Mouse (Mus musculus) G1E-ER4 (cell line): ENCODE results near the gene Cbarp. TPM values are rescaled to one million over a fixed set of nuclear protein-coding genes. Genes with fewer than 3 reads are reported as not detected.

Experiments
- GATA1 ChIP-seq: IDR thresholded peaks from one replicate; pipeline ENCODE4 v1.8.0; 2012; ENCODE audit warnings: low read length, inconsistent platforms
- polyA plus RNA-seq: library from polyadenylated mRNA; stranded (reverse); fragments of >175 nt; gene quantifications from 2 replicates; pipeline ENCODE4 v1.2.3, GENCODE M21; 2012

Gene Cbarp
- polyA plus RNA-seq, 1 experiment: 59.0 TPM

DNA sequence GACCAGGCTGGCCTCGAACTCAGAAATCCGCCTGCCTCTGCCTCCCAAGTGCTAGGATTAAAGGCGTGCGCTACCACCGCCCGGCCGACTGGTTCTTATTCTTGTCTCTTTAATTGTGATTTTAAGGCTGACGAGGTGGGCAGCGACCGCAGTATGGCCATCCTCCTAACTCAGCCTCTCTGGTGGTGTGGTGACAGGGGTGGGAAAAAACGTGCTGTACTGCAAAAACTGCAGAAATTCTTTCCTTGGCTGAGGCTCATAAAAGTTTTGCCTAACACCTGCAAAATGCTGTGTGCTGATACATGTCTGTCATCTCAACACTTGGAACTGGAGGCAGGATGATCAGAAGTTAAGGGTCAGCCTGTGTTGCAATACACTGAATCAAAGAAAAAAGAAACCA, 32.7 kb upstream of the Cbarp start:
- no peak for TF ChIP-seq GATA1

DNA sequence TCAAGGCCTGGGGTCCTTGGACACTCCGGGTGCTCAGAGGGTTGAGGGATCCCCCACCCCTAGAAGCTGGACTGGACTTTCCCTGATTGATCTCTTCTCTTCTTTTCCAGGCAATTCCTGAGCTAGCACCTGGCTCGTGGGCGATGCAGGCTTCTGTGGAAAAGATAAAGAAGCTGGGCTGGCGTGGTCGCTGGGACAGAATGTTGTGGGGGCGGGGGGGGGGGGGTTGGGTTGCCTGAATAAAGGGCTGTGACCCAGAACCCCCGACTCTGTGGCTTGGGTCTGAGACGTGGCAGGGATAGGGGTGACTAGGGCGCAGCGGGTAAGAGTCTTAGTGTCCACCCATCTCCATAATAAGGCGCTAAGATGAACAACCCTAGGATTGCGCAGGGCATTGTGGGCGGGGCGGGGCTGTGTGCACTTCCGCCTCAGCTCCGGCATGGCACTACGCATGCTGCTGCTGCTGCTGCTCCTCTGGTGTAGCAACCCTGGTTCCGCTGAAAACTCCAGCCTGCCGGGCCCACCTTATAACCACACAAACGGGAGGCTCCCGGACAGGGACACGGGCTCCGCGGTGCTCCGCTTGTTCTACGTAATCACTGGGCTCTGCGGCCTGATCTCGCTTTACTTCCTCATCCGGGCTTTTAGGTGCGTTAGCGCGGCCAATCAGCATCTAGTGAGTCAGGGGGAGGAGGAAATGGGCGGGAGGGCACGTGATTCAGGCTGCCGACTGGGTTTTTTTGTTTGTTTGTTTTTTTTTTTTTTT, 32.1 kb upstream of the Cbarp start, which contains the start of gene 1600002K03Rik:
TSS of gene 1600002K03Rik (plus strand) at position 418 of the 766 bp plus-strand sequence.
- no peak for TF ChIP-seq GATA1

DNA sequence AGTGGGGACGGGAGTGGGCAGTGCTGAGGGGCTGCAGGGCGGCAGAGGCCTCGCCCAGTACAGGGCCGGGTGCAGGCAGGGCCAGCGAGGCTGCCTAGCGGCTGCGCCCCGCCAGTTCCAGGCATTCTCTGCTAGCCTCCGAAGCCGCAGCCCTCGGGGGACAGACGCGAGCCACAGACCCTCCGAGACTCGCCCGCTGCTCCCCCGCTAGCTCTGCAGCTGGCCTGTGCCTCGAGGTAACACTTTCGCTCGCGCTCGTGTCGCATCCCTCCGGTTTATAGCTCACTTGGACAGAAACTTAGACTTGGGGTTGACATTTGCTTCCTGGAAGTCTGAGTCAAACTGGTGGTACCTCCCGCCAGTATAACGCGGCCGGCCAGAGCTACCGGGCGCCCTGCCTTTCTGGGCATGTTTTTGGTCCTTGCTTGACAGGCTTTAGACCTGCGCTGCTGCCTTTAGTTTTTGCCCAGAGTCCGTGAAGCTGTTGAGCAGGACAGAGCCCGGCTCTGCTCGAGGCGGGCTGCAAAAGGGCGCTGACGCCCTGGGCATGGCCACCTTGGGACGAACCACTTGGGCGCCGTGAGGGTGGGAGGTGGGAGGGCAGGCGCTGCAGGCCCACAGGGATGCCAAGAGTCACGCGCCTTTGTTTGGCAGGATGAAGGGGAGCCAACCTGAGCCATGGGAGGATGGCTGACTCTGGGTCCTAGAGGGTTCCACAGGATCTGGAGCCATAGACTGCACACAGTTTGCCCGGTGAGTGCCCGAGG, 31.3 kb upstream of the Cbarp start:
- TF ChIP-seq GATA1: no peak

DNA sequence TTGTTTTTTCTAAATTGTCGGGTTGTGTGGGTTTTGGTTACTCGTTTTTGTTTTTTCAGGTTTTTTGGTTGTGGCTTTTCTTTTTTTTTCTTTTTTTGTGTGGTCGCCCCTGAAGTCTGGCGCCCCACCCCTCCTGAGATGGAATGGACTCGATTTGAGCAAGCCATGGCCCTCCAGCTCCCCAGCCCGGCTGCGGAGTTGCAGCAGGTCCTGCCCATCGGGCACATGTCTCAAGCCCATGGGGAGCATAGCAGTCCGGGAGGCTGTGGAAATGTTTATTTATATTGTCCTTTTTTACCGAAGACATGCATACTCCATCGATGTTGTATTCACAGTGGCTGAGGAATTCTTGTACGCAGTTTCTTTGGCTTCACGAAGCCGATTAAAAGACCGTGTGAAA, 30.6 kb upstream of the Cbarp start:
- no peak for TF ChIP-seq GATA1

GRCm38 (mm10) chr10:80170601-80171021, 30.0 kb upstream of the Cbarp start:
- TF ChIP-seq GATA1: no peak

DNA sequence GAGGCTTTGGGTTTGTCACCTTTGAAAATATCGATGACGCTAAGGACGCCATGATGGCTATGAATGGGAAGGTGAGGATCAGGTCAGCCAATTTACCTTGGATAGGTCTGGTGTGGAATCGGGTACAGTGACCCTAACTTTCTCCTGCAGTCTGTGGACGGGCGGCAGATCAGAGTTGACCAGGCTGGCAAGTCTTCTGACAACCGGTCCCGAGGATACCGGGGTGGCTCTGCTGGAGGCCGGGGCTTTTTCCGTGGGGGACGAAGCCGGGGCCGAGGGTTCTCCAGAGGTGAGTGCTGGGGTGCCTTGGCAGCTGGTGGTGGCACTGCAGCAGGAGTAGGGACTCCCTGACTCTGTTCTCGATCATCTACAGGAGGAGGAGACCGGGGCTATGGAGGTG, 29.4 kb upstream of the Cbarp start:
- no peak for TF ChIP-seq GATA1

DNA sequence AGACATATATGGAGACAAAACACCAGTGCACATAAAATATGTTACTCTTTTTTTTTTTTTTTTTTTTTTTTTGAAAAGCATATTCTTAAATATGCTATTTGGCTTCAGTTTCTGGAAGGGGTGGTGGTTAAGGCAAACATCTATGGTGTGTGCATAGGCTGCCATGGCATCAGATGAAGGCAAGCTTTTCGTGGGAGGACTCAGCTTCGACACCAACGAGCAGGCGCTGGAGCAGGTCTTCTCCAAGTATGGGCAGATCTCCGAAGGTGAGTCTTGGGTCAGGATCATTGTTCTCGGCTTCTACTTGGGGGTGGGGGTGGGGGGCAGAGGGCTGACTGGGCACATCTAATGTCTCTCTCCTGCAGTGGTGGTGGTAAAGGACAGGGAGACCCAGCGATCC, 29.0 kb upstream of the Cbarp start:
- no peak for TF ChIP-seq GATA1

- no peak for TF ChIP-seq GATA1
These were observed 28.4 kb upstream of the Cbarp start for GRCm38 (mm10) chr10:80169070-80169469.

DNA sequence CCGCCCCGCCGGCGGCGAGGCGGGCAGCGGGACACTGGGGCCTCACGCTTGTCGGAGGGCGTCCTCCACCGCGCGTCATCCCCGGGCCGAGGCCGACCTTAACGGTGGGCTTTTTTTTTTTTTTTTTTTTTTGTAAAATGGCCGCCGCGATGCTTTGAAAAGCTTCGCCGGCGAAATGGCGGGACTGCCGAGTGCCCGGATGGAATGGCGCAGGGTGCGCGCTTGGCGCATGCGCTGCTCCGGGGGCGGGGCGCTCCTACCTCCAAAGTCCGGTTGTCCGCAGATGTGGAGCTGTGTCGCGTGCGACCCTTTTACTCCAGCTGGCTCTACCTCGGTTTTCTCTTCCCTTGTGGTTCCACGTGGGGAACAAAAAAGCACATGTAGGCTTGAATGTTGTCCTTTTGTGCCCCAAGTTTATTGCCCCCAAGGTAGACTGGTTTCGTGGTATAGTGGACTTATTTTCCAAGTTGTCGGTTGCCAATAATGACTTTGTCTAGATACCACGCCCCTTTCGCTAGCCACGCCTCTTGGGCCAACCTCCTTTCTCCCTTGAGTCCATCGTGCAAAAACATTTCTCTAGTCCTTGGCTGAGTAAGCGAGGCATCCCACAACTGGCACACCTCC, 27.5 kb upstream of the Cbarp start:
- no peak for TF ChIP-seq GATA1

DNA sequence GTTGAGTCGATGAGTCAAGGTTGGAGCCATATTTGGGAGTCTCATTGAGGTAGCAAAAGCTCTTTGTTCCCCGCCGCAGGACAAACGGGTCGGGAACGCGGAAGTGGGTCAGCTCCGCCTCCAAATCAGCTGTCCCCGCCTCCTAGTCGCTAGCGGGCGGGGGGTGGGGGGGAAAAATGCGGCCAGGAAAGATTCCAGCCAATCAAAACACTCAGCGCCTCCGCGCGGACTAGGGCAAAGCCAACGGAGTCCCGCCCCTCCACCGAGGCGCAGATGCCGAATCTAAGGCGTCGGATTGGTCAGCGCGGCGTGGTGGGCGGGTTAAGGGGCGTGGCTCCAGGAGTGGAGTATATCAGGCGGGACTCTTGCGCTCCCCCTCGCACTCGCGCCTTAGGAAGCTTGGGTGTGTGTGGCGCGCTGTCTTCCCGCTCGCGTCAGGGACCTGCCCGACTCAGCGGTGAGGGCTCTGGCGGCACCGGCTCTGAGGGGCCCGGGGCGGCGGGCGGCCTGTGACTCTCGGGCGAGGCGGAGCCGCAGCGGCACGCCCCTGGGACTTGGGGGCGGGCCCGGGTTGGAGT, 26.9 kb upstream of the Cbarp start:
- TF ChIP-seq GATA1: no peak

GRCm38 (mm10) chr10:80165392-80166128, 24.9 kb upstream of the Cbarp start, which contains the start of gene Cirbp:
Gene Cirbp, plus strand, starts transcription at chr10:80165985.
- TF ChIP-seq GATA1: no peak

GRCm38 (mm10) chr10:80164998-80165344, 24.3 kb upstream of the Cbarp start:
- no peak for TF ChIP-seq GATA1

GRCm38 (mm10) chr10:80164161-80164997, 23.7 kb upstream of the Cbarp start:
- no peak for TF ChIP-seq GATA1

GRCm38 (mm10) chr10:80163721-80164120, 23.1 kb upstream of the Cbarp start:
- TF ChIP-seq GATA1: no peak
